Mouse (Mus musculus) heart, adult 11 months (tissue): ENCODE measurements at regions not wholly inside any gene's neighbourhood (a gene's known extent, or its start where the extent isn't known, plus 50 kb on each side); places are given as distances from the start of the nearest gene placed in this dataset.
"Not testable (repeated sequence)": the region's sequence is repeated elsewhere in the genome, so short reads cannot be mapped to it uniquely, and the experiment has no call there.

ENCODE experiments used
- DNase-seq: peaks from one replicate; pipeline ENCODE4 v3.0.0; 2022

- DNase-seq, result no peak
Measured at GRCm38 (mm10) chr16:12807351-12807871, 302.1 kb upstream of the Ercc4 start.

GRCm38 (mm10) chr16:12811088-12811487 lies 298.4 kb upstream of the Ercc4 start:
- no peak for DNase-seq

- DNase-seq, result no peak
Measured at GRCm38 (mm10) chr16:12824646-12825045, 284.8 kb upstream of the Ercc4 start.

GRCm38 (mm10) chr16:12826222-12826621 lies 283.3 kb upstream of the Ercc4 start:
- DNase-seq, result peak; percentile 52

- not testable (repeated sequence) for DNase-seq
Measured at GRCm38 (mm10) chr16:12831308-12831707, 278.2 kb upstream of the Ercc4 start.

- no peak for DNase-seq
Measured at GRCm38 (mm10) chr16:12856356-12856755, 253.1 kb upstream of the Ercc4 start.

GRCm38 (mm10) chr16:12859714-12860355 lies 249.6 kb upstream of the Ercc4 start:
- no peak for DNase-seq

GRCm38 (mm10) chr16:12862561-12862960 lies 246.9 kb upstream of the Ercc4 start:
- DNase-seq, result peak; percentile 61

- peak; percentile 51 for DNase-seq
Measured at GRCm38 (mm10) chr16:12878326-12878725, 231.2 kb upstream of the Ercc4 start.

- DNase-seq, result no peak
Measured at GRCm38 (mm10) chr16:12880011-12880410, 229.5 kb upstream of the Ercc4 start.

- peak; percentile 83 for DNase-seq
Measured at GRCm38 (mm10) chr16:12880481-12880880, 229.0 kb upstream of the Ercc4 start.

GRCm38 (mm10) chr16:12882690-12883089 lies 226.8 kb upstream of the Ercc4 start:
- DNase-seq, result no peak

GRCm38 (mm10) chr16:12884556-12884955 lies 224.9 kb upstream of the Ercc4 start:
- peak; percentile 19 for DNase-seq

GRCm38 (mm10) chr16:12886127-12886526 lies 223.4 kb upstream of the Ercc4 start:
- peak; percentile 83 for DNase-seq

GRCm38 (mm10) chr16:12887381-12887780 lies 222.1 kb upstream of the Ercc4 start:
- DNase-seq, result no peak

GRCm38 (mm10) chr16:12890094-12890493 lies 219.4 kb upstream of the Ercc4 start:
- DNase-seq, result no peak

- peak; percentile 45 for DNase-seq
Measured at GRCm38 (mm10) chr16:12890545-12890944, 218.9 kb upstream of the Ercc4 start.

GRCm38 (mm10) chr16:12892658-12893305 lies 216.7 kb upstream of the Ercc4 start:
- no peak for DNase-seq

- no peak for DNase-seq
Measured at GRCm38 (mm10) chr16:12897267-12897666, 212.2 kb upstream of the Ercc4 start.

GRCm38 (mm10) chr16:12900670-12901069 lies 208.8 kb upstream of the Ercc4 start:
- DNase-seq, result peak; percentile 70

- DNase-seq, result peak; percentile 25
Measured at GRCm38 (mm10) chr16:12901096-12901995, 208.1 kb upstream of the Ercc4 start.

- DNase-seq, result peak; percentile 85
Measured at GRCm38 (mm10) chr16:12901996-12902319, 207.5 kb upstream of the Ercc4 start.

GRCm38 (mm10) chr16:12903161-12903560 lies 206.3 kb upstream of the Ercc4 start:
- DNase-seq, result no peak
